Mouse (Mus musculus): ENCODE results near the gene Mob2. TPM values are rescaled to one million over a fixed set of nuclear protein-coding genes. Genes with fewer than 3 reads are reported as not detected.

Gene Mob2
- polyA plus RNA-seq, 1 experiment from 2014 or later = 65.8 TPM

GRCm38 (mm10) chr7:142019699-142020098, 41.2 kb downstream of the Mob2 start:
- peaks cover 6% of the 10 kb centered on the region; the same call in 1 of the 2 replicates for H3K4me1 ChIP-seq (ENCODE audit: control insufficient read depth, insufficient read depth, low read length)
- no peak overlapping the region for H3K27ac ChIP-seq (ENCODE audit: low read depth, low read length)
- peaks cover 11% of the 10 kb centered on the region; the same call in 1 of the 2 replicates for H3K36me3 ChIP-seq (ENCODE audit: control insufficient read depth, insufficient read depth, low read length)
- H3K27me3 ChIP-seq (ENCODE audit: control insufficient read depth, insufficient read depth, low read length) = no peaks in the 10 kb centered on the region
- 56% methylated on average over 2 of the region's 2 CpGs for WGBS
- no peak overlapping the region for H3K9ac ChIP-seq (ENCODE audit: low read depth, low read length)
- no peak for ATAC-seq (ENCODE audit: low FRiP score, low TSS enrichment)
- no peak overlapping the region for H3K4me3 ChIP-seq (ENCODE audit: low read length)
- no peaks in the 10 kb centered on the region for H3K9me3 ChIP-seq (ENCODE audit: control insufficient read depth, low read length)
- no peak overlapping the region for H3K4me2 ChIP-seq (replicated peaks; ENCODE audit: low read depth, low read length)

GRCm38 (mm10) chr7:142016562-142016961, 44.3 kb downstream of the Mob2 start:
- no peak for ATAC-seq (ENCODE audit: low FRiP score, low TSS enrichment)
- no peaks in the 10 kb centered on the region for H3K27me3 ChIP-seq (ENCODE audit: control insufficient read depth, insufficient read depth, low read length)
- WGBS = 60% methylated on average over 1 of the region's 1 CpGs
- no peak overlapping the region for H3K4me2 ChIP-seq (replicated peaks; ENCODE audit: low read depth, low read length)
- H3K27ac ChIP-seq (ENCODE audit: low read depth, low read length) = no peak overlapping the region
- peaks cover 6% of the 10 kb centered on the region; the same call in 1 of the 2 replicates for H3K4me1 ChIP-seq (ENCODE audit: control insufficient read depth, insufficient read depth, low read length)
- no peak overlapping the region for H3K9ac ChIP-seq (ENCODE audit: low read depth, low read length)
- H3K4me3 ChIP-seq (ENCODE audit: low read length) = no peak overlapping the region
- H3K36me3 ChIP-seq (ENCODE audit: control insufficient read depth, insufficient read depth, low read length) = peaks cover 30% of the 10 kb centered on the region
- H3K9me3 ChIP-seq (ENCODE audit: control insufficient read depth, low read length) = no peaks in the 10 kb centered on the region

DNA sequence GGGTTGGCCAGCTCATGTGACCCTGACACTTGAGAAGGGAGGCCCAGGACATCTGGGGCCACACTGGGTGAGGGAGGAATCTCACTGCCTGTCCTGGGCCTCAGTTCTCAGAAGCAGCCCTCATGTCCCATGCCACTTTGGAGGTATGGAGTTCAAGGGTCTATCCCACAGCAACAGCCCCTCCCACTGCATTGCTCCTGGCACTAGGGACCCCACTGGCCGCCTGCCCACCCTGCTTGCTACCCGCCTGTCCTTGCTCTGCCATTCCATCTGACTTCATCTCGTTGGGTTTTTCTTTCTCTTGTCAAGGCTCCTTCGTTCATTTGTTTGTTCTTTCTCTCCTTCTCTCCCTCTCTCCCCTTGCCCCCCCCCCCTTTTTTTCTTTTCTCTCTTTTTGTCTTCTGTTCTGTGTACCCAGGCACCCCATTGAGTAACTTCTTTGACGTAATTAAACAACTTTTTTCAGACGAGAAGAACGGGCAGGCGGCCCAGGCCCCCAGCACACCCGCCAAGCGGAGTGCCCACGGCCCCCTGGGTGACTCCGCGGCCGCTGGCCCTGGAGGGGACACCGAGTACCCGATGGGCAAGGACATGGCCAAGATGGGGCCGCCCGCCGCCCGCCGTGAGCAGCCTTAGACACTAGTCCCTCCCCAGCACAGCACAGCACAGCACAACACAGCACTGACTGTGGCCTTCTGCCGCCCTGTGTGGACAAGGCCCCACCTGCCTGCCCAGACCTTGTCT, 59.1 kb downstream of the Mob2 start:
- 82% methylated on average over 22 of the region's 22 CpGs for WGBS
- ATAC-seq (ENCODE audit: low FRiP score, low TSS enrichment) = no peak
- Histone ChIP-seq H3K27me3 (ENCODE audit: control insufficient read depth, insufficient read depth, low read length) (no peaks in the 10 kb centered on the region), H3K9ac (ENCODE audit: low read depth, low read length) (no peak overlapping the region), H3K27ac (ENCODE audit: low read depth, low read length) (no peak overlapping the region), H3K4me3 (ENCODE audit: low read length) (no peak overlapping the region), H3K36me3 (ENCODE audit: control insufficient read depth, insufficient read depth, low read length) (no peaks in the 10 kb centered on the region; the same call in 1 of the 2 replicates), H3K4me1 (ENCODE audit: control insufficient read depth, insufficient read depth, low read length) (no peaks in the 10 kb centered on the region), H3K9me3 (ENCODE audit: control insufficient read depth, low read length) (no peaks in the 10 kb centered on the region), H3K4me2 (replicated peaks; ENCODE audit: low read depth, low read length) (no peak overlapping the region)

DNA sequence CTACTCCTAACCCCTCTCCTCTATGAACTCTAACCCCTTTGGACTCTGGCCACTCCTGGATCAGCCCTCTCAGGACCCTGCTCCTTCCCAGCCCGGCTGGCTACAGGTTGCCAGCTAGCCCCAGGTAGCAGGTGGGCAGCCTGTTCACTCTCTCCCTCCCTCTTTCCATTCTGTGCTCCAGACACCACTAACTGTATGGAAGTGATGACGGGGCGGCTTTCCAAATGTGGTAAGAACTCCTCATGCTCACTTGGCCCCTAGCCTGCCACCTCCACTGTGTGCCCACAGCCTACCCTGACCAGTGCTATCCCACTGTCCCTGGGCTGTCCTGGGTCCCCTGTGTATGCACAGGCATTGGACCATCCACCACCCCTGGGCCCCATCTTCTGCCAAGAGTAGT, 60.2 kb downstream of the Mob2 start:
- Histone ChIP-seq H3K36me3 (ENCODE audit: control insufficient read depth, insufficient read depth, low read length) (no peaks in the 10 kb centered on the region), H3K27me3 (ENCODE audit: control insufficient read depth, insufficient read depth, low read length) (no peaks in the 10 kb centered on the region), H3K27ac (ENCODE audit: low read depth, low read length) (no peak overlapping the region), H3K4me3 (ENCODE audit: low read length) (no peak overlapping the region), H3K4me2 (replicated peaks; ENCODE audit: low read depth, low read length) (no peak overlapping the region), H3K4me1 (ENCODE audit: control insufficient read depth, insufficient read depth, low read length) (no peaks in the 10 kb centered on the region), H3K9ac (ENCODE audit: low read depth, low read length) (no peak overlapping the region), H3K9me3 (ENCODE audit: control insufficient read depth, low read length) (no peaks in the 10 kb centered on the region)
- WGBS = 95% methylated on average over 3 of the region's 3 CpGs
- ATAC-seq (ENCODE audit: low FRiP score, low TSS enrichment) = no peak

GRCm38 (mm10) chr7:141994121-141994520, 66.7 kb downstream of the Mob2 start:
- no peak overlapping the region for H3K4me2 ChIP-seq (replicated peaks; ENCODE audit: low read depth, low read length)
- no peaks in the 10 kb centered on the region for H3K27me3 ChIP-seq (ENCODE audit: control insufficient read depth, insufficient read depth, low read length)
- 92% methylated on average over 4 of the region's 4 CpGs for WGBS
- H3K27ac ChIP-seq (ENCODE audit: low read depth, low read length) = no peak overlapping the region
- no peak for ATAC-seq (ENCODE audit: low FRiP score, low TSS enrichment)
- H3K9ac ChIP-seq (ENCODE audit: low read depth, low read length) = no peak overlapping the region
- no peak overlapping the region for H3K4me3 ChIP-seq (ENCODE audit: low read length)
- H3K4me1 ChIP-seq (ENCODE audit: control insufficient read depth, insufficient read depth, low read length) = no peaks in the 10 kb centered on the region
- no peaks in the 10 kb centered on the region for H3K9me3 ChIP-seq (ENCODE audit: control insufficient read depth, low read length)
- H3K36me3 ChIP-seq (ENCODE audit: control insufficient read depth, insufficient read depth, low read length) = no peaks in the 10 kb centered on the region

GRCm38 (mm10) chr7:141991183-141991582, 69.7 kb downstream of the Mob2 start:
- H3K27me3 ChIP-seq (ENCODE audit: control insufficient read depth, insufficient read depth, low read length) = no peaks in the 10 kb centered on the region
- no peak overlapping the region for H3K9ac ChIP-seq (ENCODE audit: low read depth, low read length)
- no peaks in the 10 kb centered on the region for H3K36me3 ChIP-seq (ENCODE audit: control insufficient read depth, insufficient read depth, low read length)
- no peak for ATAC-seq (ENCODE audit: low FRiP score, low TSS enrichment)
- H3K27ac ChIP-seq (ENCODE audit: low read depth, low read length) = no peak overlapping the region
- H3K4me2 ChIP-seq (replicated peaks; ENCODE audit: low read depth, low read length) = no peak overlapping the region
- no peak overlapping the region for H3K4me3 ChIP-seq (ENCODE audit: low read length)
- no peaks in the 10 kb centered on the region for H3K4me1 ChIP-seq (ENCODE audit: control insufficient read depth, insufficient read depth, low read length)
- no peaks in the 10 kb centered on the region for H3K9me3 ChIP-seq (ENCODE audit: control insufficient read depth, low read length)
- WGBS = 74% methylated on average over 2 of the region's 2 CpGs

DNA sequence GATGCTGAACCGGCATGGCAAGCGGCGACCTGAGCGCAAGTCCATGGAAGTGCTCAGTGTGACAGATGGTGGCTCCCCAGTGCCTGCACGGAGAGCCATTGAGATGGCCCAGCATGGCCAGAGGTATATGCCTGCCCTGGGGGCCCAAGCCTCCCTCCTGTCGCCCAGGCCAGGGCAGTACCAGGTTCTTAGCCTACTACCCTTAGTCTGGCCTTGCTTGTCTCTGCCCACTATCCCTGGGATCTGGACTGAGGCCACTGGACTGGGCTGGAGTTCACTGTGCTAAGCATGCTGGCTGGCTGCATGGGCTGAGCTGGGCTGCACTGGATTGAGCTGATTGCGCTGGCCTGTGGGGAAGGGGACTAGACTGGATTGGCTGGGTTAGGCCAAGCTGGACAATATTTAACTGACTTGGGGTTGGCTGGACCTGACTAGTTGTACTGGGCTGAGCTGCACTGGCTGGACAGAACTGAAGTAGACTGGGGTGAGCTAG, 72.5 kb downstream of the Mob2 start:
- Histone ChIP-seq H3K9me3 (ENCODE audit: control insufficient read depth, low read length) (no peaks in the 10 kb centered on the region), H3K4me1 (ENCODE audit: control insufficient read depth, insufficient read depth, low read length) (no peaks in the 10 kb centered on the region), H3K27ac (ENCODE audit: low read depth, low read length) (no peak overlapping the region), H3K4me3 (ENCODE audit: low read length) (no peak overlapping the region), H3K4me2 (replicated peaks; ENCODE audit: low read depth, low read length) (no peak overlapping the region), H3K36me3 (ENCODE audit: control insufficient read depth, insufficient read depth, low read length) (no peaks in the 10 kb centered on the region), H3K27me3 (ENCODE audit: control insufficient read depth, insufficient read depth, low read length) (no peaks in the 10 kb centered on the region), H3K9ac (ENCODE audit: low read depth, low read length) (no peak overlapping the region)
- 85% methylated on average over 7 of the region's 7 CpGs for WGBS
- peak; percentile 11; the same call in 1 of the 2 replicates for ATAC-seq (ENCODE audit: low FRiP score, low TSS enrichment)

DNA sequence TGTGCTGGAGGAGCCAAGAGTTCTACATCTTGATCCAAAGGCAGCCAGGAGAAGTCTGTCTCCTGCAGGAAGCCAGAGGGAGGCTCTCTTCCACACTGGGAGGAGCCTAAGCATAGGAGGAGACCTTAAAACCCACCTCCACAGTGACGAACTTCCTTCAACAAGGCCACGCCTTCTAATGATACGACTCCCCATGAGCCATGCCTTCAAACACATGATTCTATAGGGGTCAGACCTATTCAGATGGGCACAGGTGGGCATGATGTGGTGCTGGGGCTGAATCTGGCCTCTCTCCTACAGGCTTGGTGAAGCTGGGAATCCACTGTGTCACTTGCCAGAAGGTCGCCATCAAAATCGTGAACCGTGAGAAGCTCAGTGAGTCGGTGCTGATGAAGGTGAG, 79.6 kb downstream of the Mob2 start:
- Histone ChIP-seq H3K4me1 (ENCODE audit: control insufficient read depth, insufficient read depth, low read length) (no peaks in the 10 kb centered on the region), H3K4me3 (ENCODE audit: low read length) (no peak overlapping the region), H3K9ac (ENCODE audit: low read depth, low read length) (no peak overlapping the region), H3K36me3 (ENCODE audit: control insufficient read depth, insufficient read depth, low read length) (no peaks in the 10 kb centered on the region), H3K27ac (ENCODE audit: low read depth, low read length) (no peak overlapping the region), H3K27me3 (ENCODE audit: control insufficient read depth, insufficient read depth, low read length) (no peaks in the 10 kb centered on the region), H3K4me2 (replicated peaks; ENCODE audit: low read depth, low read length) (no peak overlapping the region), H3K9me3 (ENCODE audit: control insufficient read depth, low read length) (no peaks in the 10 kb centered on the region)
- no peak for ATAC-seq (ENCODE audit: low FRiP score, low TSS enrichment)
- WGBS = 86% methylated on average over 7 of the region's 7 CpGs

- Histone ChIP-seq H3K4me1 (ENCODE audit: control insufficient read depth, insufficient read depth, low read length) (no peaks in the 10 kb centered on the region), H3K27me3 (ENCODE audit: control insufficient read depth, insufficient read depth, low read length) (no peaks in the 10 kb centered on the region), H3K4me2 (replicated peaks; ENCODE audit: low read depth, low read length) (no peak overlapping the region), H3K27ac (ENCODE audit: low read depth, low read length) (no peak overlapping the region), H3K9ac (ENCODE audit: low read depth, low read length) (no peak overlapping the region), H3K9me3 (ENCODE audit: control insufficient read depth, low read length) (no peaks in the 10 kb centered on the region), H3K36me3 (ENCODE audit: control insufficient read depth, insufficient read depth, low read length) (no peaks in the 10 kb centered on the region), H3K4me3 (ENCODE audit: low read length) (no peak overlapping the region)
- 90% methylated on average over 4 of the region's 4 CpGs for WGBS
- no peak for ATAC-seq (ENCODE audit: low FRiP score, low TSS enrichment)
Measured at GRCm38 (mm10) chr7:141979247-141979646, 81.6 kb downstream of the Mob2 start.

Data from kidney, embryonic 14.5 days (tissue).